Mouse (Mus musculus): Measurements from ENCODE around the gene Notum. TPM values are rescaled to one million over a fixed set of nuclear protein-coding genes. Genes with fewer than 3 reads are reported as not detected.

Notum gene
- polyA plus RNA-seq, 1 experiment from 2014 or later = 1.6 TPM

- 44% methylated on average over 15 of the region's 15 CpGs for WGBS
- H3K36me3 ChIP-seq (ENCODE audit: control insufficient read depth, insufficient read depth, low read length) = peaks cover 28% of the 10 kb centered on the region
- H3K27ac ChIP-seq (replicated peaks in 1 of 2; ENCODE audit: control insufficient read depth in 1 of 2, insufficient read depth in 1 of 2, low read depth in 2 of 2, low read length in 2 of 2) = peak overlapping the region; percentile 52 to 82
- peaks cover 33 to 41% of the 10 kb centered on the region in 2 experiments for H3K4me1 ChIP-seq (ENCODE audit: control insufficient read depth in 2 of 2, insufficient read depth in 2 of 2, low read length in 2 of 2)
- peak overlapping the region; percentile 44 for H3K4me2 ChIP-seq (ENCODE audit: low read length)
- ATAC-seq (ENCODE audit: insufficient number of reproducible peaks, insufficient read depth, low FRiP score, low read depth) = no peak
- H3K9me3 ChIP-seq (ENCODE audit: control insufficient read depth, low read length) = no peaks in the 10 kb centered on the region
- H3K4me3 ChIP-seq (ENCODE audit: control insufficient read depth in 1 of 2, insufficient read depth in 1 of 2, low read depth in 1 of 2, low read length in 2 of 2) = 0 out of 4 replicates have a peak overlapping the region, but pooled peaks of 1 of the 2 experiments have one; percentile 4
- peak overlapping the region; percentile 49; the same call in 1 of the 2 replicates for H3K9ac ChIP-seq (ENCODE audit: low read length)
- no peaks in the 10 kb centered on the region for H3K27me3 ChIP-seq (ENCODE audit: control insufficient read depth, insufficient read depth, low read length)
Measured at GRCm38 (mm10) chr11:120703696-120704454, 42.9 kb upstream of the Notum start.

GRCm38 (mm10) chr11:120697741-120698140 is 36.8 kb upstream of the Notum start:
- Histone ChIP-seq H3K4me2 (ENCODE audit: low read length) (no peak overlapping the region), H3K4me3 (ENCODE audit: control insufficient read depth in 1 of 2, insufficient read depth in 1 of 2, low read depth in 1 of 2, low read length in 2 of 2) (no peak overlapping the region), H3K9me3 (ENCODE audit: control insufficient read depth, low read length) (no peaks in the 10 kb centered on the region), H3K36me3 (ENCODE audit: control insufficient read depth, insufficient read depth, low read length) (peaks cover 34% of the 10 kb centered on the region), H3K4me1 (ENCODE audit: control insufficient read depth in 2 of 2, insufficient read depth in 2 of 2, low read length in 2 of 2) (peaks cover 27 to 44% of the 10 kb centered on the region in 2 experiments), H3K27ac (replicated peaks in 1 of 2; ENCODE audit: control insufficient read depth in 1 of 2, insufficient read depth in 1 of 2, low read depth in 2 of 2, low read length in 2 of 2) (peak overlapping the region; percentile 84 to 85), H3K27me3 (ENCODE audit: control insufficient read depth, insufficient read depth, low read length) (no peaks in the 10 kb centered on the region), H3K9ac (ENCODE audit: low read length) (peak overlapping the region; percentile 52; the same call in 1 of the 2 replicates)
- 22% methylated on average over 10 of the region's 10 CpGs for WGBS
- peak; percentile 75 for ATAC-seq (ENCODE audit: insufficient number of reproducible peaks, insufficient read depth, low FRiP score, low read depth)

- Histone ChIP-seq H3K27me3 (ENCODE audit: control insufficient read depth, insufficient read depth, low read length) (no peaks in the 10 kb centered on the region), H3K4me2 (ENCODE audit: low read length) (no peak overlapping the region), H3K4me3 (ENCODE audit: control insufficient read depth in 1 of 2, insufficient read depth in 1 of 2, low read depth in 1 of 2, low read length in 2 of 2) (no peak overlapping the region), H3K9ac (ENCODE audit: low read length) (no peak overlapping the region), H3K4me1 (ENCODE audit: control insufficient read depth in 2 of 2, insufficient read depth in 2 of 2, low read length in 2 of 2) (peaks cover 32 to 53% of the 10 kb centered on the region in 2 experiments), H3K36me3 (ENCODE audit: control insufficient read depth, insufficient read depth, low read length) (peaks cover 27% of the 10 kb centered on the region), H3K9me3 (ENCODE audit: control insufficient read depth, low read length) (no peaks in the 10 kb centered on the region), H3K27ac (replicated peaks in 1 of 2; ENCODE audit: control insufficient read depth in 1 of 2, insufficient read depth in 1 of 2, low read depth in 2 of 2, low read length in 2 of 2) (no peak overlapping the region)
- WGBS = 89% methylated on average over 6 of the region's 6 CpGs
- no peak for ATAC-seq (ENCODE audit: insufficient number of reproducible peaks, insufficient read depth, low FRiP score, low read depth)
Measured at GRCm38 (mm10) chr11:120696568-120696967, 35.6 kb upstream of the Notum start.

- Histone ChIP-seq H3K36me3 (ENCODE audit: control insufficient read depth, insufficient read depth, low read length) (peaks cover 20% of the 10 kb centered on the region), H3K4me3 (ENCODE audit: control insufficient read depth in 1 of 2, insufficient read depth in 1 of 2, low read depth in 1 of 2, low read length in 2 of 2) (no peak overlapping the region), H3K27me3 (ENCODE audit: control insufficient read depth, insufficient read depth, low read length) (no peaks in the 10 kb centered on the region), H3K4me2 (ENCODE audit: low read length) (no peak overlapping the region), H3K9me3 (ENCODE audit: control insufficient read depth, low read length) (no peaks in the 10 kb centered on the region), H3K4me1 (ENCODE audit: control insufficient read depth in 2 of 2, insufficient read depth in 2 of 2, low read length in 2 of 2) (peaks cover 32 to 53% of the 10 kb centered on the region in 2 experiments), H3K27ac (replicated peaks in 1 of 2; ENCODE audit: control insufficient read depth in 1 of 2, insufficient read depth in 1 of 2, low read depth in 2 of 2, low read length in 2 of 2) (peak overlapping the region in 1 of 2 experiments; percentile 67; a peak in 2 of 4 replicates), H3K9ac (ENCODE audit: low read length) (no peak overlapping the region)
- no peak for ATAC-seq (ENCODE audit: insufficient number of reproducible peaks, insufficient read depth, low FRiP score, low read depth)
- WGBS = 57% methylated on average over 12 of the region's 12 CpGs
Measured at GRCm38 (mm10) chr11:120695641-120696040, 34.7 kb upstream of the Notum start.

- Histone ChIP-seq H3K9me3 (ENCODE audit: control insufficient read depth, low read length) (no peaks in the 10 kb centered on the region), H3K27ac (replicated peaks in 1 of 2; ENCODE audit: control insufficient read depth in 1 of 2, insufficient read depth in 1 of 2, low read depth in 2 of 2, low read length in 2 of 2) (peak overlapping the region in 1 of 2 experiments; percentile 67; a peak in 2 of 4 replicates), H3K36me3 (ENCODE audit: control insufficient read depth, insufficient read depth, low read length) (peaks cover 25% of the 10 kb centered on the region), H3K4me1 (ENCODE audit: control insufficient read depth in 2 of 2, insufficient read depth in 2 of 2, low read length in 2 of 2) (peaks cover 32 to 53% of the 10 kb centered on the region in 2 experiments), H3K27me3 (ENCODE audit: control insufficient read depth, insufficient read depth, low read length) (no peaks in the 10 kb centered on the region), H3K9ac (ENCODE audit: low read length) (no peak overlapping the region), H3K4me2 (ENCODE audit: low read length) (no peak overlapping the region), H3K4me3 (ENCODE audit: control insufficient read depth in 1 of 2, insufficient read depth in 1 of 2, low read depth in 1 of 2, low read length in 2 of 2) (no peak overlapping the region)
- 24% methylated on average over 4 of the region's 4 CpGs for WGBS
- peak; percentile 22 for ATAC-seq (ENCODE audit: insufficient number of reproducible peaks, insufficient read depth, low FRiP score, low read depth)
Measured at GRCm38 (mm10) chr11:120695184-120695583, 34.2 kb upstream of the Notum start.

- Histone ChIP-seq H3K4me2 (ENCODE audit: low read length) (no peak overlapping the region), H3K27ac (replicated peaks in 1 of 2; ENCODE audit: control insufficient read depth in 1 of 2, insufficient read depth in 1 of 2, low read depth in 2 of 2, low read length in 2 of 2) (no peak overlapping the region), H3K9ac (ENCODE audit: low read length) (no peak overlapping the region), H3K36me3 (ENCODE audit: control insufficient read depth, insufficient read depth, low read length) (peaks cover 35% of the 10 kb centered on the region), H3K4me3 (ENCODE audit: control insufficient read depth in 1 of 2, insufficient read depth in 1 of 2, low read depth in 1 of 2, low read length in 2 of 2) (no peak overlapping the region), H3K4me1 (ENCODE audit: control insufficient read depth in 2 of 2, insufficient read depth in 2 of 2, low read length in 2 of 2) (peaks cover 30 to 46% of the 10 kb centered on the region in 2 experiments), H3K9me3 (ENCODE audit: control insufficient read depth, low read length) (no peaks in the 10 kb centered on the region), H3K27me3 (ENCODE audit: control insufficient read depth, insufficient read depth, low read length) (no peaks in the 10 kb centered on the region)
- no peak for ATAC-seq (ENCODE audit: insufficient number of reproducible peaks, insufficient read depth, low FRiP score, low read depth)
- WGBS = 81% methylated on average over 3 of the region's 3 CpGs
Measured at GRCm38 (mm10) chr11:120693461-120693860, 32.5 kb upstream of the Notum start.

- peak overlapping the region; percentile 10 to 62; a peak in 3 of 4 replicates for H3K27ac ChIP-seq (replicated peaks in 1 of 2; ENCODE audit: control insufficient read depth in 1 of 2, insufficient read depth in 1 of 2, low read depth in 2 of 2, low read length in 2 of 2)
- H3K36me3 ChIP-seq (ENCODE audit: control insufficient read depth, insufficient read depth, low read length) = peaks cover 41% of the 10 kb centered on the region
- no peak for ATAC-seq (ENCODE audit: insufficient number of reproducible peaks, insufficient read depth, low FRiP score, low read depth)
- no peak overlapping the region for H3K4me2 ChIP-seq (ENCODE audit: low read length)
- no peak overlapping the region for H3K4me3 ChIP-seq (ENCODE audit: control insufficient read depth in 1 of 2, insufficient read depth in 1 of 2, low read depth in 1 of 2, low read length in 2 of 2)
- H3K9ac ChIP-seq (ENCODE audit: low read length) = no peak overlapping the region
- H3K27me3 ChIP-seq (ENCODE audit: control insufficient read depth, insufficient read depth, low read length) = no peaks in the 10 kb centered on the region
- 81% methylated on average over 4 of the region's 4 CpGs for WGBS
- H3K4me1 ChIP-seq (ENCODE audit: control insufficient read depth in 2 of 2, insufficient read depth in 2 of 2, low read length in 2 of 2) = peaks cover 21 to 37% of the 10 kb centered on the region in 2 experiments
- H3K9me3 ChIP-seq (ENCODE audit: control insufficient read depth, low read length) = no peaks in the 10 kb centered on the region
Measured at GRCm38 (mm10) chr11:120692471-120693011, 31.6 kb upstream of the Notum start.

Measured in heart, embryonic 14.5 days (tissue).